Mouse (Mus musculus): Measurements from ENCODE around the gene Guca1b.
"Not testable (repeated sequence)": the region's sequence is repeated elsewhere in the genome, so short reads cannot be mapped to it uniquely, and the experiment has no call there.

Gene Guca1b

GRCm38 (mm10) chr17:47409897-47410861 is 25.0 kb downstream of the Guca1b start:
- not testable (repeated sequence) for DNase-seq (ENCODE audit: low read depth, low spot score)

- DNase-seq (ENCODE audit: low read depth, low spot score): peak; percentile 21
Observed at GRCm38 (mm10) chr17:47420195-47420594, 35.0 kb downstream of the Guca1b start.

- DNase-seq (ENCODE audit: low read depth, low spot score): peak; percentile 60
Observed at GRCm38 (mm10) chr17:47421566-47421965, 36.4 kb downstream of the Guca1b start.

GRCm38 (mm10) chr17:47422616-47423015 is 37.4 kb downstream of the Guca1b start:
- DNase-seq (ENCODE audit: low read depth, low spot score): not testable (repeated sequence)

GRCm38 (mm10) chr17:47424186-47424585 is 39.0 kb downstream of the Guca1b start:
- no peak for DNase-seq (ENCODE audit: low read depth, low spot score)

- DNase-seq (ENCODE audit: low read depth, low spot score): no peak
Observed at GRCm38 (mm10) chr17:47427316-47427715, 42.1 kb downstream of the Guca1b start.

- no peak for DNase-seq (ENCODE audit: low read depth, low spot score)
Observed at GRCm38 (mm10) chr17:47428831-47429304, 43.7 kb downstream of the Guca1b start.

GRCm38 (mm10) chr17:47430815-47431214 is 45.6 kb downstream of the Guca1b start:
- no peak for DNase-seq (ENCODE audit: low read depth, low spot score)

GRCm38 (mm10) chr17:47436156-47436906 is 51.1 kb downstream of the Guca1b start, which contains the start of gene AI661453:
Gene AI661453 (plus strand): TSS chr17:47436615.
- DNase-seq (ENCODE audit: low read depth, low spot score): peak; percentile 80

GRCm38 (mm10) chr17:47436907-47437547 is 51.8 kb downstream of the Guca1b start, which contains the start of gene 1700001C19Rik:
Gene 1700001C19Rik (minus strand): TSS chr17:47437376.
- peak; percentile 48 for DNase-seq (ENCODE audit: low read depth, low spot score)

GRCm38 (mm10) chr17:47438611-47439010 is 53.4 kb downstream of the Guca1b start:
- no peak for DNase-seq (ENCODE audit: low read depth, low spot score)

GRCm38 (mm10) chr17:47439396-47440028 is 54.3 kb downstream of the Guca1b start:
- DNase-seq (ENCODE audit: low read depth, low spot score): no peak

GRCm38 (mm10) chr17:47440359-47440890 is 55.2 kb downstream of the Guca1b start:
- DNase-seq (ENCODE audit: low read depth, low spot score): peak; percentile 80

GRCm38 (mm10) chr17:47441296-47442051 is 56.3 kb downstream of the Guca1b start:
- DNase-seq (ENCODE audit: low read depth, low spot score): no peak

- no peak for DNase-seq (ENCODE audit: low read depth, low spot score)
Observed at GRCm38 (mm10) chr17:47442271-47442670, 57.1 kb downstream of the Guca1b start.
